Mouse (Mus musculus): ENCODE results near the gene Lilr4b. TPM values are rescaled to one million over a fixed set of nuclear protein-coding genes. Genes with fewer than 3 reads are reported as not detected.
"Not testable (repeated sequence)": the region's sequence is repeated elsewhere in the genome, so short reads cannot be mapped to it uniquely, and the experiment has no call there.

The Lilr4b gene
- polyA plus RNA-seq (2014; fragmentation: Nextera tagmentation; extraction: Ambion mirVana) = 0.16 TPM in 1 of 2 replicates, not detected in the other

- H3K27ac ChIP-seq (ENCODE audit: low read depth, low read length); DNase-seq (ENCODE audit: low spot score, missing footprints); H3K4me2 ChIP-seq; H3K4me3 ChIP-seq (ENCODE audit: low read depth, low read length); H3K27me3 ChIP-seq (ENCODE audit: control insufficient read depth, insufficient read depth, low read length); H3K9ac ChIP-seq (ENCODE audit: low read length); H3K4me1 ChIP-seq (ENCODE audit: control insufficient read depth, insufficient read depth, low read length); H3K36me3 ChIP-seq (ENCODE audit: control insufficient read depth, insufficient read depth, low read length); ATAC-seq (ENCODE audit: low FRiP score); H3K9me3 ChIP-seq (ENCODE audit: control insufficient read depth, low read length): not testable (repeated sequence)
- 88% methylated on average over 1 of the region's 3 CpGs for WGBS
Measured at GRCm38 (mm10) chr10:51480397-51480796, at the start of gene Lilr4b, which contains the start of gene Gm49339. TSS of gene Lilr4b (plus strand) at chr10:51480632. TSS of gene Gm49339 (plus strand) at chr10:51480612.

- Histone ChIP-seq H3K27me3 (ENCODE audit: control insufficient read depth, insufficient read depth, low read length) (no peaks in the 10 kb centered on the region), H3K9me3 (ENCODE audit: control insufficient read depth, low read length) (no peaks in the 10 kb centered on the region), H3K9ac (ENCODE audit: low read length) (no peak overlapping the region), H3K27ac (ENCODE audit: low read depth, low read length) (no peak overlapping the region), H3K4me2 (no peak overlapping the region), H3K36me3 (ENCODE audit: control insufficient read depth, insufficient read depth, low read length) (no peaks in the 10 kb centered on the region), H3K4me3 (ENCODE audit: low read depth, low read length) (no peak overlapping the region), H3K4me1 (ENCODE audit: control insufficient read depth, insufficient read depth, low read length) (no peaks in the 10 kb centered on the region)
- ATAC-seq (ENCODE audit: low FRiP score) (no peak), DNase-seq (ENCODE audit: low spot score, missing footprints) (no peak)
Measured at GRCm38 (mm10) chr10:51432940-51433339, 47.5 kb upstream of the Lilr4b start.

- Histone ChIP-seq H3K9ac (ENCODE audit: low read length) (no peak overlapping the region), H3K4me1 (ENCODE audit: control insufficient read depth, insufficient read depth, low read length) (no peaks in the 10 kb centered on the region), H3K27ac (ENCODE audit: low read depth, low read length) (no peak overlapping the region), H3K36me3 (ENCODE audit: control insufficient read depth, insufficient read depth, low read length) (no peaks in the 10 kb centered on the region), H3K4me2 (no peak overlapping the region), H3K4me3 (ENCODE audit: low read depth, low read length) (no peak overlapping the region), H3K27me3 (ENCODE audit: control insufficient read depth, insufficient read depth, low read length) (no peaks in the 10 kb centered on the region), H3K9me3 (ENCODE audit: control insufficient read depth, low read length) (no peaks in the 10 kb centered on the region)
- no peak for ATAC-seq (ENCODE audit: low FRiP score)
- no peak for DNase-seq (ENCODE audit: low spot score, missing footprints)
- WGBS = 84% methylated on average over 3 of the region's 3 CpGs
Measured at GRCm38 (mm10) chr10:51435684-51436083, 44.7 kb upstream of the Lilr4b start.

GRCm38 (mm10) chr10:51451610-51452009 is 28.8 kb upstream of the Lilr4b start:
- DNase-seq (ENCODE audit: low spot score, missing footprints) (no peak), ATAC-seq (ENCODE audit: low FRiP score) (no peak)
- Histone ChIP-seq H3K27ac (ENCODE audit: low read depth, low read length) (no peak overlapping the region), H3K9me3 (ENCODE audit: control insufficient read depth, low read length) (no peaks in the 10 kb centered on the region), H3K4me3 (ENCODE audit: low read depth, low read length) (no peak overlapping the region), H3K4me2 (no peak overlapping the region), H3K27me3 (ENCODE audit: control insufficient read depth, insufficient read depth, low read length) (no peaks in the 10 kb centered on the region), H3K4me1 (ENCODE audit: control insufficient read depth, insufficient read depth, low read length) (no peaks in the 10 kb centered on the region), H3K36me3 (ENCODE audit: control insufficient read depth, insufficient read depth, low read length) (no peaks in the 10 kb centered on the region), H3K9ac (ENCODE audit: low read length) (no peak overlapping the region)
- 87% methylated on average over 4 of the region's 4 CpGs for WGBS

- Histone ChIP-seq H3K27ac (ENCODE audit: low read depth, low read length) (no peak overlapping the region), H3K4me3 (ENCODE audit: low read depth, low read length) (no peak overlapping the region)
Measured at GRCm38 (mm10) chr10:51453616-51454298, 26.7 kb upstream of the Lilr4b start.

GRCm38 (mm10) chr10:51454365-51454764 is 26.1 kb upstream of the Lilr4b start:
- H3K9me3 ChIP-seq (ENCODE audit: control insufficient read depth, low read length) = no peaks in the 10 kb centered on the region
- 79% methylated on average over 1 of the region's 1 CpGs for WGBS
- ATAC-seq (ENCODE audit: low FRiP score) = no peak

More at GRCm38 (mm10) chr10:51453616-51454298, 26.7 kb upstream of the Lilr4b start:
- H3K9ac ChIP-seq (ENCODE audit: low read length) = no peak overlapping the region
- H3K9me3 ChIP-seq (ENCODE audit: control insufficient read depth, low read length) = no peaks in the 10 kb centered on the region
- DNase-seq (ENCODE audit: low spot score, missing footprints) (peak; percentile 77), ATAC-seq (ENCODE audit: low FRiP score) (no peak)
- 75% methylated on average over 1 of the region's 1 CpGs for WGBS
- H3K4me2 ChIP-seq = no peak overlapping the region
- H3K27me3 ChIP-seq (ENCODE audit: control insufficient read depth, insufficient read depth, low read length) = no peaks in the 10 kb centered on the region
- no peaks in the 10 kb centered on the region for H3K36me3 ChIP-seq (ENCODE audit: control insufficient read depth, insufficient read depth, low read length)
- H3K4me1 ChIP-seq (ENCODE audit: control insufficient read depth, insufficient read depth, low read length) = no peaks in the 10 kb centered on the region

GRCm38 (mm10) chr10:51455762-51456161 is 24.7 kb upstream of the Lilr4b start:
- DNase-seq (ENCODE audit: low spot score, missing footprints) (peak; percentile 69), ATAC-seq (ENCODE audit: low FRiP score) (no peak)
- H3K27me3 ChIP-seq (ENCODE audit: control insufficient read depth, insufficient read depth, low read length) = no peaks in the 10 kb centered on the region
- H3K36me3 ChIP-seq (ENCODE audit: control insufficient read depth, insufficient read depth, low read length) = no peaks in the 10 kb centered on the region
- H3K4me2 ChIP-seq = no peak overlapping the region
- no peak overlapping the region for H3K4me3 ChIP-seq (ENCODE audit: low read depth, low read length)
- WGBS = 92% methylated on average over 1 of the region's 1 CpGs
- H3K9ac ChIP-seq (ENCODE audit: low read length) = no peak overlapping the region
- H3K9me3 ChIP-seq (ENCODE audit: control insufficient read depth, low read length) = no peaks in the 10 kb centered on the region
- no peaks in the 10 kb centered on the region for H3K4me1 ChIP-seq (ENCODE audit: control insufficient read depth, insufficient read depth, low read length)
- no peak overlapping the region for H3K27ac ChIP-seq (ENCODE audit: low read depth, low read length)

More at GRCm38 (mm10) chr10:51454365-51454764, 26.1 kb upstream of the Lilr4b start:
- no peaks in the 10 kb centered on the region for H3K36me3 ChIP-seq (ENCODE audit: control insufficient read depth, insufficient read depth, low read length)
- no peaks in the 10 kb centered on the region for H3K27me3 ChIP-seq (ENCODE audit: control insufficient read depth, insufficient read depth, low read length)
- no peak overlapping the region for H3K27ac ChIP-seq (ENCODE audit: low read depth, low read length)
- peak; percentile 56 for DNase-seq (ENCODE audit: low spot score, missing footprints)
- no peak overlapping the region for H3K4me3 ChIP-seq (ENCODE audit: low read depth, low read length)
- no peak overlapping the region for H3K4me2 ChIP-seq
- no peaks in the 10 kb centered on the region for H3K4me1 ChIP-seq (ENCODE audit: control insufficient read depth, insufficient read depth, low read length)
- no peak overlapping the region for H3K9ac ChIP-seq (ENCODE audit: low read length)

GRCm38 (mm10) chr10:51456369-51456768 is 24.1 kb upstream of the Lilr4b start:
- no peaks in the 10 kb centered on the region for H3K27me3 ChIP-seq (ENCODE audit: control insufficient read depth, insufficient read depth, low read length)
- H3K36me3 ChIP-seq (ENCODE audit: control insufficient read depth, insufficient read depth, low read length) = no peaks in the 10 kb centered on the region
- ATAC-seq (ENCODE audit: low FRiP score) = no peak
- H3K4me3 ChIP-seq (ENCODE audit: low read depth, low read length) = no peak overlapping the region
- no peaks in the 10 kb centered on the region for H3K4me1 ChIP-seq (ENCODE audit: control insufficient read depth, insufficient read depth, low read length)
- no peak overlapping the region for H3K9ac ChIP-seq (ENCODE audit: low read length)
- H3K4me2 ChIP-seq = no peak overlapping the region
- DNase-seq (ENCODE audit: low spot score, missing footprints) = no peak
- no peak overlapping the region for H3K27ac ChIP-seq (ENCODE audit: low read depth, low read length)
- 79% methylated on average over 4 of the region's 4 CpGs for WGBS
- H3K9me3 ChIP-seq (ENCODE audit: control insufficient read depth, low read length) = no peaks in the 10 kb centered on the region

- not testable (repeated sequence) for H3K27ac ChIP-seq (ENCODE audit: low read depth, low read length); H3K36me3 ChIP-seq (ENCODE audit: control insufficient read depth, insufficient read depth, low read length); H3K4me3 ChIP-seq (ENCODE audit: low read depth, low read length); H3K27me3 ChIP-seq (ENCODE audit: control insufficient read depth, insufficient read depth, low read length); H3K4me1 ChIP-seq (ENCODE audit: control insufficient read depth, insufficient read depth, low read length); ATAC-seq (ENCODE audit: low FRiP score); H3K9ac ChIP-seq (ENCODE audit: low read length); H3K9me3 ChIP-seq (ENCODE audit: control insufficient read depth, low read length); H3K4me2 ChIP-seq
- peak; percentile 12 for DNase-seq (ENCODE audit: low spot score, missing footprints)
- 28% methylated on average over 4 of the region's 4 CpGs for WGBS
Measured at GRCm38 (mm10) chr10:51463800-51464199, 16.6 kb upstream of the Lilr4b start.

Measured in midbrain, embryonic 11.5 days (tissue).